ENCODE assay signal across 19 mouse cellular contexts in the genomic region with DNA sequence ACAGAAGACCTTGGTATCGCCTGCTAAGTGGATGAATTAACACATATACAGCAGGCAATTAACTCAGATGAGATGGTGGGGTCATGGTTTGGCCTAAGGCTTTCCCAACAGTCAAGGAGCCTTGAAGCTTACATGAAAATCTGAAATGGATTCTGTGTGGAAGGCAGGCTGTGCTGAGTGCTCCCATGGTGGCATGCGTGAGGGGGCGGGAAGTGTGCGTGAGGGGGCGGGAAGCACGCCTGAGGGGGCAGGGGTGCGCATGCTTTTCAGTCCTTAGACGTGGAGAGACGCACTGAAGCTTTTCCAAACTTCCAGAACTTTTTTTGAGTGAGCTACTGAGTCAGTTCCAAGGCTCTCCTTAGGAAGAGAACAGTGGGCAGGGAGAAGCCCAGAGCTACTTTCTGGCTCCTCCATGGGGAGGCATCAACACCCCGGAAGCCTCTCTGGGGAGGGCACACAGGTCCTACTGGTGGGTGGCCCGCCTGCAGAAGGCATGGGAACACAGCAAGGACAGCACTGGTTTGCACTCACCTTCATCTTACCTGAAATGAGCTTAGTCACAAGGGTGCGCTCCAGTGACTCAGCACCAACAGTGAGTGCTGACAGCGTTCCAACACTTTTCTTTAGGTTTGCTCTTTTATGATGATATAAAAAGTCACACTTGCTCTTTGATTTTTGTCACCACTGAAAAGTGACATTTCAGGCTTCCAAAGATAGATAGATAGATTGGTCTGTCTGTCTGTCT. TPM values are rescaled to one million over a fixed set of nuclear protein-coding genes. Genes with fewer than 3 reads are reported as not detected.
DNase-seq lines count a peak whose midpoint lies in the region; ATAC-seq and TF ChIP-seq lines count a peak whose summit lies in the region.
"Had no signal": no experiment of that assay in that cellular context is flagged by ENCODE, and none has a peak within 500 bp of the region (broad histone marks: within the 10 kb centered on the region; RNA-seq: fewer than 3 reads in every experiment).

No protein-coding gene starts in this region.

- TF ChIP-seq EP300 in stomach, postnatal 0 days (optimal IDR thresholded peaks at IDR 0.05) = no peak

- TF ChIP-seq CTCF in stomach, postnatal 0 days (IDR thresholded peaks at IDR 0.05; ENCODE audit: low read depth) = no peak; the same call in 1 of the 2 replicates

- 74% methylated on average over 13 of the region's 13 CpGs for WGBS in stomach, postnatal 0 days

- in situ Hi-C loops in ES-E14 (cut with MboI; ENCODE audit: low sequenced_read_pairs in 2 of 2, unreplicated experiment in 2 of 2) = loop anchor here in 1 of 2 experiments (10.0 kb wide), 1 partner anchor 336 kb away; no protein-coding TSS in a partner anchor

- H3K9me3 ChIP-seq in ES-E14 (ENCODE audit: control insufficient read depth, insufficient read depth, low read depth, low read length) = no peaks in the 10 kb centered on the region
- H3K9me3 ChIP-seq in stomach, postnatal 0 days (ENCODE audit: control insufficient read depth, low read length) = no peaks in the 10 kb centered on the region
- H3K9me3 ChIP-seq: embryonic facial prominence, embryonic 13.5 days; forebrain, embryonic 13.5 days; heart, embryonic 13.5 days; hindbrain, embryonic 15.5 days had no signal

- H3K27me3 ChIP-seq in stomach, postnatal 0 days (ENCODE audit: control insufficient read depth, insufficient read depth, low read length) = no peaks in the 10 kb centered on the region
- H3K27me3 ChIP-seq: embryonic facial prominence, embryonic 13.5 days; forebrain, embryonic 13.5 days; heart, embryonic 13.5 days; hindbrain, embryonic 15.5 days had no signal

- H3K4me2 ChIP-seq in stomach, postnatal 0 days (replicated peaks; ENCODE audit: low read depth) = no peak overlapping the region
- H3K4me2 ChIP-seq: embryonic facial prominence, embryonic 13.5 days; forebrain, embryonic 13.5 days; heart, embryonic 13.5 days; hindbrain, embryonic 15.5 days had no signal

- peaks cover 18% of the 10 kb centered on the region for H3K36me3 ChIP-seq in ES-E14 (ENCODE audit: control insufficient read depth, insufficient read depth, low read length, poor library complexity, severe bottlenecking)
- peaks cover 4% of the 10 kb centered on the region for H3K36me3 ChIP-seq in stomach, postnatal 0 days (ENCODE audit: control insufficient read depth, insufficient read depth, low read length)

- 0 out of 2 replicates have a peak overlapping the region, but pooled peaks have one; percentile 33 for H3K9ac ChIP-seq in ES-E14 (ENCODE audit: insufficient read depth, low read depth, low read length, poor library complexity, severe bottlenecking)
- H3K9ac ChIP-seq in stomach, postnatal 0 days (ENCODE audit: low read length) = no peak overlapping the region
- H3K9ac ChIP-seq: embryonic facial prominence, embryonic 13.5 days; forebrain, embryonic 13.5 days; forebrain, postnatal 0 days; heart, embryonic 13.5 days; hindbrain, embryonic 15.5 days had no signal

- peak; percentile 28 to 42 for DNase-seq in frontal cortex, postnatal 36 days (ENCODE audit: low spot score in 2 of 2)
- DNase-seq in frontal cortex, postnatal 10 days (ENCODE audit: low spot score in 2 of 2) = no peak
- DNase-seq in right cerebral cortex, adult 2 months (ENCODE audit: low spot score in 2 of 2) = peak; percentile 18 to 49
- DNase-seq in right cerebral cortex, postnatal 36 days (ENCODE audit: low spot score in 2 of 2) = no peak
- no peak for DNase-seq in ES-E14 (ENCODE audit: low read depth, low spot score)
- no peak for DNase-seq in stomach, postnatal 0 days (ENCODE audit: low spot score)
- no peak for DNase-seq in thymus, postnatal 10 days (ENCODE audit: low spot score in 2 of 2)
- DNase-seq: adrenal gland, postnatal 10 days; cerebellum, adult 11-12 months; cerebellum, adult 9-11 months; cerebellum, postnatal 36 days; forebrain, postnatal 0 days; gastrocnemius, postnatal 14 days; heart, postnatal 36 days had no signal

- no peak overlapping the region for H3K4me3 ChIP-seq in ES-E14 (ENCODE audit: insufficient read depth in 1 of 2, low read depth in 1 of 2, low read length in 2 of 2, poor library complexity in 1 of 2, severe bottlenecking in 1 of 2)
- H3K4me3 ChIP-seq in stomach, postnatal 0 days (ENCODE audit: low read depth, low read length) = no peak overlapping the region
- H3K4me3 ChIP-seq: embryonic facial prominence, embryonic 13.5 days; forebrain, embryonic 13.5 days; heart, embryonic 13.5 days; hindbrain, embryonic 15.5 days had no signal

- peak overlapping the region; percentile 51; the same call in 1 of the 2 replicates for H3K27ac ChIP-seq in ES-E14 (ENCODE audit: insufficient read depth, low read depth, low read length, poor library complexity, severe bottlenecking)
- no peak overlapping the region for H3K27ac ChIP-seq in stomach, postnatal 0 days (replicated peaks)
- H3K27ac ChIP-seq: forebrain, embryonic 13.5 days; heart, embryonic 13.5 days; hindbrain, embryonic 15.5 days had no signal

- peak; percentile 29; the same call in 1 of the 2 replicates for ATAC-seq in stomach, postnatal 0 days (ENCODE audit: low FRiP score, low TSS enrichment)
- ATAC-seq: forebrain, embryonic 13.5 days; forebrain, postnatal 0 days had no signal

- peaks cover 0 to 15% of the 10 kb centered on the region in 2 experiments; a peak in 1 of 4 replicates for H3K4me1 ChIP-seq in ES-E14 (ENCODE audit: control insufficient read depth in 2 of 2, insufficient read depth in 2 of 2, low read length in 2 of 2, poor library complexity in 1 of 2)
- no peaks in the 10 kb centered on the region for H3K4me1 ChIP-seq in stomach, postnatal 0 days (replicated peaks; ENCODE audit: control insufficient read depth, insufficient read depth)

TF ChIP-seq in ES-E14, 5 proteins besides CTCF, POLR2A, EP300 and RAD21:
- TF ChIP-seq ZNF384 (IDR thresholded peaks at IDR 0.05; ENCODE audit: low read depth, low read length) = no peak
- peak; percentile 79 for TF ChIP-seq MAFK (IDR thresholded peaks at IDR 0.05; ENCODE audit: insufficient read depth, low read depth, low read length)
- TF ChIP-seq HCFC1 (IDR thresholded peaks at IDR 0.05; ENCODE audit: borderline replicate concordance, insufficient read depth, low read length) = no peak
- TF ChIP-seq ZC3H11A (IDR thresholded peaks at IDR 0.05; ENCODE audit: borderline replicate concordance, low read depth, low read length) = no peak
- TF ChIP-seq CHD2 (IDR thresholded peaks at IDR 0.05; ENCODE audit: low read depth, low read length) = no peak

RNA-seq across cellular contexts. Expression of gene Gm26558, which starts 47.2 kb away (rescaled TPM):
- total RNA-seq in ES-E14 (2012; rRNA removed) = 0.27 and 0.85 TPM in 2 replicates
- polyA plus RNA-seq in stomach, postnatal 0 days (2015; fragmentation: Nextera tagmentation; extraction: Ambion mirVana) = 3.2 and 3.4 TPM in 2 replicates
- total RNA-seq: forebrain, postnatal 0 days; gastrocnemius, adult 18-20 months; heart, postnatal 36 days had no signal

RNA-seq across cellular contexts. Expression of gene Gorasp2, which starts 47.8 kb away (rescaled TPM):
- 36.3 and 55.2 TPM in 2 replicates for total RNA-seq in ES-E14 (2012; rRNA removed)
- 139 TPM in 2 replicates for polyA plus RNA-seq in stomach, postnatal 0 days (2015; fragmentation: Nextera tagmentation; extraction: Ambion mirVana)

Comparison
In these comparisons a context has a peak if more than half of its experiments do, and no peak if none do; other contexts are left out.
1. DNase-seq: peak in frontal cortex, postnatal 36 days (2 of 2) and right cerebral cortex, adult 2 months (2 of 2); none in frontal cortex, postnatal 10 days (0 of 2), right cerebral cortex, postnatal 36 days (0 of 2), ES-E14 (single experiment), stomach, postnatal 0 days (single experiment) and thymus, postnatal 10 days (0 of 2).